Comparison of ENCODE assay signal across 12 mouse cellular contexts in genomic region chr15:12689716-12690381, GRCm38 (mm10). TPM values are rescaled to one million over a fixed set of nuclear protein-coding genes. Genes with fewer than 3 reads are reported as not detected.
DNase-seq lines count a peak whose midpoint lies in the region; ATAC-seq and TF ChIP-seq lines count a peak whose summit lies in the region.
"Had no signal": no experiment of that assay in that cellular context is flagged by ENCODE, and none has a peak within 500 bp of the region (broad histone marks: within the 10 kb centered on the region; RNA-seq: fewer than 3 reads in every experiment).

No protein-coding gene starts in this region.

- no peak for ATAC-seq in forebrain, embryonic 14.5 days
- no peak for ATAC-seq in forebrain, embryonic 11.5 days (replicated peaks; ENCODE audit: low FRiP score)
- no peak for ATAC-seq in liver, embryonic 14.5 days (ENCODE audit: insufficient read depth)
- no peak for ATAC-seq in liver, embryonic 12.5 days
- ATAC-seq: midbrain, embryonic 16.5 days had no signal

- peak; percentile 41 for TF ChIP-seq CTCF in liver, embryonic 14.5 days (IDR thresholded peaks at IDR 0.05; ENCODE audit: low read depth)
- peak; percentile 77 for TF ChIP-seq CTCF in E14TG2a.4 (conservative IDR thresholded peaks at IDR 0.05; ENCODE audit: low read length)
- peak; percentile 17; the same call in 1 of the 2 replicates for TF ChIP-seq CTCF in bone marrow, adult 2 months (IDR thresholded peaks at IDR 0.05; ENCODE audit: control insufficient read depth, insufficient read depth, low read length)

- H3K4me1 ChIP-seq in forebrain, embryonic 14.5 days (ENCODE audit: control insufficient read depth, insufficient read depth, low read length): no peaks in the 10 kb centered on the region
- H3K4me1 ChIP-seq in forebrain, embryonic 11.5 days (replicated peaks; ENCODE audit: control insufficient read depth, insufficient read depth, low read length): no peaks in the 10 kb centered on the region
- no peaks in the 10 kb centered on the region for H3K4me1 ChIP-seq in liver, embryonic 14.5 days (replicated peaks; ENCODE audit: control insufficient read depth in 2 of 2, insufficient read depth in 2 of 2, low read length in 1 of 2)
- H3K4me1 ChIP-seq in liver, embryonic 12.5 days: no peaks in the 10 kb centered on the region
- H3K4me1 ChIP-seq in E14TG2a.4 (replicated peaks; ENCODE audit: low read depth, low read length): peaks cover 20% of the 10 kb centered on the region
- no peaks in the 10 kb centered on the region for H3K4me1 ChIP-seq in bone marrow, adult 2 months (ENCODE audit: control insufficient read depth, insufficient read depth, low read length)
- H3K4me1 ChIP-seq: heart, embryonic 15.5 days had no signal

- no peak overlapping the region for H3K9ac ChIP-seq in forebrain, embryonic 14.5 days (ENCODE audit: low read length)
- no peak overlapping the region for H3K9ac ChIP-seq in forebrain, embryonic 11.5 days (ENCODE audit: low read length)
- H3K9ac ChIP-seq in liver, embryonic 14.5 days (replicated peaks): no peak overlapping the region
- no peak overlapping the region for H3K9ac ChIP-seq in liver, embryonic 12.5 days
- H3K9ac ChIP-seq: heart, embryonic 15.5 days had no signal

- no peaks in the 10 kb centered on the region for H3K36me3 ChIP-seq in forebrain, embryonic 14.5 days (ENCODE audit: control insufficient read depth, insufficient read depth, low read length)
- no peaks in the 10 kb centered on the region; the same call in 1 of the 2 replicates for H3K36me3 ChIP-seq in forebrain, embryonic 11.5 days (ENCODE audit: control insufficient read depth, insufficient read depth, low read length)
- H3K36me3 ChIP-seq in liver, embryonic 14.5 days (replicated peaks; ENCODE audit: control insufficient read depth, insufficient read depth, low read depth): no peaks in the 10 kb centered on the region
- H3K36me3 ChIP-seq in liver, embryonic 12.5 days: no peaks in the 10 kb centered on the region
- H3K36me3 ChIP-seq in E14TG2a.4 (ENCODE audit: insufficient read depth, low read length): no peaks in the 10 kb centered on the region
- H3K36me3 ChIP-seq: embryonic facial prominence, embryonic 10.5 days; heart, embryonic 15.5 days had no signal

- no peaks in the 10 kb centered on the region for H3K9me3 ChIP-seq in forebrain, embryonic 14.5 days (replicated peaks; ENCODE audit: control insufficient read depth, low read length)
- H3K9me3 ChIP-seq in forebrain, embryonic 11.5 days (ENCODE audit: control insufficient read depth, low read length): no peaks in the 10 kb centered on the region
- H3K9me3 ChIP-seq in liver, embryonic 14.5 days (ENCODE audit: control insufficient read depth, low read length): no peaks in the 10 kb centered on the region
- H3K9me3 ChIP-seq in liver, embryonic 12.5 days (replicated peaks): no peaks in the 10 kb centered on the region
- peaks cover 5% of the 10 kb centered on the region for H3K9me3 ChIP-seq in E14TG2a.4 (ENCODE audit: low read length)
- H3K9me3 ChIP-seq: embryonic facial prominence, embryonic 10.5 days; heart, embryonic 15.5 days had no signal

- H3K27me3 ChIP-seq in forebrain, embryonic 14.5 days (replicated peaks; ENCODE audit: control insufficient read depth, insufficient read depth, low read length): no peaks in the 10 kb centered on the region
- no peaks in the 10 kb centered on the region for H3K27me3 ChIP-seq in forebrain, embryonic 11.5 days (ENCODE audit: control insufficient read depth, insufficient read depth, low read length)
- no peaks in the 10 kb centered on the region for H3K27me3 ChIP-seq in liver, embryonic 14.5 days (ENCODE audit: control insufficient read depth, insufficient read depth, low read length)
- no peaks in the 10 kb centered on the region for H3K27me3 ChIP-seq in liver, embryonic 12.5 days (replicated peaks)
- H3K27me3 ChIP-seq in E14TG2a.4 (ENCODE audit: insufficient read depth, low read length): 0 out of 2 replicates have a peak, but pooled peaks cover 2% of the 10 kb centered on the region
- H3K27me3 ChIP-seq: heart, embryonic 15.5 days had no signal

- WGBS in forebrain, embryonic 14.5 days: 89% methylated on average over 7 of the region's 7 CpGs
- WGBS in forebrain, embryonic 11.5 days: 86% methylated on average over 7 of the region's 7 CpGs
- WGBS in liver, embryonic 14.5 days (ENCODE audit: insufficient replicate concordance): 63% methylated on average over 7 of the region's 7 CpGs
- WGBS in liver, embryonic 12.5 days (ENCODE audit: insufficient replicate concordance): 59% methylated on average over 7 of the region's 7 CpGs
- WGBS in bone marrow, adult 2 months: 79% methylated on average over 7 of the region's 7 CpGs

- peak; percentile 14 for DNase-seq in forebrain, embryonic 14.5 days (ENCODE audit: low spot score)
- no peak for DNase-seq in forebrain, embryonic 11.5 days (ENCODE audit: low spot score)
- DNase-seq in liver, embryonic 14.5 days (ENCODE audit: low read depth in 3 of 3, low spot score in 3 of 3): no peak
- DNase-seq in ovary, postnatal 14 days (ENCODE audit: low spot score): no peak
- DNase-seq in natural killer cell, adult 2 months (ENCODE audit: low spot score in 2 of 2): no peak
- DNase-seq: cerebellum, adult 11-12 months had no signal

- no peak for TF ChIP-seq POLR2A in bone marrow, adult 2 months (IDR thresholded peaks at IDR 0.05; ENCODE audit: borderline replicate concordance, control insufficient read depth, low read depth, low read length)

- no peak overlapping the region for H3K4me2 ChIP-seq in forebrain, embryonic 14.5 days (ENCODE audit: low read length)
- H3K4me2 ChIP-seq in forebrain, embryonic 11.5 days (ENCODE audit: low read depth, low read length, severe bottlenecking): no peak overlapping the region
- H3K4me2 ChIP-seq in liver, embryonic 14.5 days (ENCODE audit: low read depth): no peak overlapping the region
- H3K4me2 ChIP-seq in liver, embryonic 12.5 days: no peak overlapping the region
- H3K4me2 ChIP-seq: heart, embryonic 15.5 days had no signal

- no peak overlapping the region for H3K4me3 ChIP-seq in forebrain, embryonic 14.5 days (ENCODE audit: low read depth, low read length)
- no peak overlapping the region for H3K4me3 ChIP-seq in forebrain, embryonic 11.5 days (ENCODE audit: low read depth, low read length)
- H3K4me3 ChIP-seq in liver, embryonic 14.5 days (ENCODE audit: insufficient read depth in 1 of 2, low read depth in 2 of 2, low read length in 2 of 2): no peak overlapping the region
- H3K4me3 ChIP-seq in liver, embryonic 12.5 days: no peak overlapping the region
- H3K4me3 ChIP-seq in E14TG2a.4 (replicated peaks; ENCODE audit: low read length): no peak overlapping the region
- no peak overlapping the region for H3K4me3 ChIP-seq in bone marrow, adult 2 months (replicated peaks; ENCODE audit: control insufficient read depth, low read depth, low read length)
- H3K4me3 ChIP-seq: embryonic facial prominence, embryonic 10.5 days; heart, embryonic 15.5 days had no signal

- TF ChIP-seq EP300 in liver, embryonic 14.5 days (IDR thresholded peaks at IDR 0.05; ENCODE audit: low read depth): no peak

- H3K27ac ChIP-seq in forebrain, embryonic 14.5 days (ENCODE audit: low read depth, low read length): no peak overlapping the region
- no peak overlapping the region for H3K27ac ChIP-seq in forebrain, embryonic 11.5 days (ENCODE audit: low read depth, low read length)
- H3K27ac ChIP-seq in liver, embryonic 14.5 days: no peak overlapping the region
- no peak overlapping the region for H3K27ac ChIP-seq in liver, embryonic 12.5 days
- H3K27ac ChIP-seq in bone marrow, adult 2 months (ENCODE audit: control insufficient read depth, insufficient read depth, low read depth, low read length, poor library complexity): no peak overlapping the region
- H3K27ac ChIP-seq: embryonic facial prominence, embryonic 10.5 days; heart, embryonic 15.5 days had no signal

RNA-seq across cellular contexts. Expression of gene Pdzd2, which starts 49.9 kb away (rescaled TPM):
- polyA plus RNA-seq in forebrain, embryonic 14.5 days (2014; fragmentation: Nextera tagmentation; extraction: Ambion mirVana): 3.3 and 5.0 TPM in 2 replicates
- polyA plus RNA-seq in forebrain, embryonic 11.5 days (2014; fragmentation: Nextera tagmentation; extraction: Ambion mirVana): 4.7 and 6.0 TPM in 2 replicates
- polyA plus RNA-seq in liver, embryonic 14.5 days (2012; rRNA removed): 0.19 TPM in 2 replicates
- 0.68 and 0.89 TPM in 2 replicates for polyA plus RNA-seq in liver, embryonic 14.5 days (2014; fragmentation: Nextera tagmentation; extraction: Ambion mirVana)
- polyA plus RNA-seq in liver, embryonic 12.5 days (2016; fragmentation: Nextera tagmentation; extraction: Ambion mirVana): 4.8 and 4.9 TPM in 2 replicates
- polyA plus RNA-seq in bone marrow, adult 2 months (2011; ENCODE audit: insufficient read depth, insufficient read length, low replicate concordance, missing spikeins): 2.2 and 4.6 TPM in 2 replicates

Comparison
In these comparisons a context has a peak if more than half of its experiments do, and no peak if none do; other contexts are left out.
1. CTCF ChIP-seq: peak in every context shown above with its lines; median percentile 77 in E14TG2a.4; 41 in liver, embryonic 14.5 days; 17 in bone marrow, adult 2 months.